Mouse (Mus musculus) neutrophil, adult 5-6 weeks (primary cell): ENCODE measurements at regions not wholly inside any gene's neighbourhood (a gene's known extent, or its start where the extent isn't known, plus 50 kb on each side); places are given as distances from the start of the nearest gene placed in this dataset.

ENCODE experiments used
- ATAC-seq: fragments of 151-379, 151-347 bp; 2 replicates; pipeline ENCODE4 v1.8.0; 2017; ENCODE audit warnings: mild to moderate bottlenecking, moderate TSS enrichment; ENCODE audit not compliant: insufficient number of reproducible peaks, poor library complexity, low FRiP score, severe bottlenecking; ENCODE audit errors: extremely low read depth

- ATAC-seq, result no peak
Measured at GRCm38 (mm10) chr13:97498981-97499380, 258.1 kb downstream of the Enc1 start.

GRCm38 (mm10) chr13:97497928-97498327 is 257.0 kb downstream of the Enc1 start:
- ATAC-seq, result no peak

GRCm38 (mm10) chr13:97494770-97495169 is 253.9 kb downstream of the Enc1 start:
- ATAC-seq, result no peak

GRCm38 (mm10) chr13:97493836-97494235 is 252.9 kb downstream of the Enc1 start:
- no peak for ATAC-seq

- ATAC-seq, result no peak
Measured at GRCm38 (mm10) chr13:97492958-97493735, 252.2 kb downstream of the Enc1 start.

- ATAC-seq, result no peak
Measured at GRCm38 (mm10) chr13:97491865-97492847, 251.3 kb downstream of the Enc1 start.

GRCm38 (mm10) chr13:97490131-97490530 is 249.2 kb downstream of the Enc1 start:
- no peak for ATAC-seq

- ATAC-seq, result no peak
Measured at GRCm38 (mm10) chr13:97489721-97490120, 248.8 kb downstream of the Enc1 start.

- no peak for ATAC-seq
Measured at GRCm38 (mm10) chr13:97489029-97489428, 248.1 kb downstream of the Enc1 start.

- ATAC-seq, result no peak
Measured at GRCm38 (mm10) chr13:97488518-97488917, 247.6 kb downstream of the Enc1 start.

GRCm38 (mm10) chr13:97487746-97488473 is 247.0 kb downstream of the Enc1 start:
- ATAC-seq, result no peak

GRCm38 (mm10) chr13:97486490-97486889 is 245.6 kb downstream of the Enc1 start:
- ATAC-seq, result no peak

- ATAC-seq, result no peak
Measured at GRCm38 (mm10) chr13:97485886-97486285, 245.0 kb downstream of the Enc1 start.

- ATAC-seq, result no peak
Measured at GRCm38 (mm10) chr13:97484808-97485545, 244.1 kb downstream of the Enc1 start.

GRCm38 (mm10) chr13:97483681-97484080 is 242.8 kb downstream of the Enc1 start:
- no peak for ATAC-seq

- ATAC-seq, result no peak
Measured at GRCm38 (mm10) chr13:97482439-97482946, 241.6 kb downstream of the Enc1 start.

- no peak for ATAC-seq
Measured at GRCm38 (mm10) chr13:97481259-97481658, 240.4 kb downstream of the Enc1 start.

GRCm38 (mm10) chr13:97479066-97479586 is 238.2 kb downstream of the Enc1 start:
- ATAC-seq, result no peak
